Mouse (Mus musculus): ENCODE measurements around the gene Gas2.

The Gas2 gene

GRCm38 (mm10) chr7:51887678-51888567 lies 26.1 kb downstream of the Gas2 start:
- peak; percentile 90 for DNase-seq

GRCm38 (mm10) chr7:51889601-51890000 lies 27.8 kb downstream of the Gas2 start:
- peak; percentile 50 for DNase-seq

GRCm38 (mm10) chr7:51892224-51892965 lies 30.6 kb downstream of the Gas2 start:
- DNase-seq = no peak

GRCm38 (mm10) chr7:51893008-51893407 lies 31.2 kb downstream of the Gas2 start:
- no peak for DNase-seq

- no peak for DNase-seq
Observed at GRCm38 (mm10) chr7:51894133-51894801, 32.5 kb downstream of the Gas2 start.

GRCm38 (mm10) chr7:51894939-51895338 lies 33.1 kb downstream of the Gas2 start:
- DNase-seq = no peak

- no peak for DNase-seq
Observed at GRCm38 (mm10) chr7:51899066-51899465, 37.3 kb downstream of the Gas2 start.

- DNase-seq = peak; percentile 28
Observed at GRCm38 (mm10) chr7:51913292-51914050, 51.7 kb downstream of the Gas2 start.

- DNase-seq = no peak
Observed at GRCm38 (mm10) chr7:51914132-51914531, 52.3 kb downstream of the Gas2 start.

GRCm38 (mm10) chr7:51928761-51929519 lies 67.1 kb downstream of the Gas2 start:
- DNase-seq = no peak

- no peak for DNase-seq
Observed at GRCm38 (mm10) chr7:51931217-51931616, 69.4 kb downstream of the Gas2 start.

- DNase-seq = no peak
Observed at GRCm38 (mm10) chr7:51937337-51937736, 75.5 kb downstream of the Gas2 start.

- DNase-seq = no peak
Observed at GRCm38 (mm10) chr7:51940461-51940860, 78.6 kb downstream of the Gas2 start.

GRCm38 (mm10) chr7:51955424-51956041 lies 93.7 kb downstream of the Gas2 start:
- no peak for DNase-seq

GRCm38 (mm10) chr7:51957766-51958165 lies 96.0 kb downstream of the Gas2 start:
- DNase-seq = no peak

GRCm38 (mm10) chr7:51960698-51961374 lies 99.0 kb downstream of the Gas2 start:
- no peak for DNase-seq

GRCm38 (mm10) chr7:51962219-51962952 lies 100.6 kb downstream of the Gas2 start:
- DNase-seq = no peak

- no peak for DNase-seq
Observed at GRCm38 (mm10) chr7:51964681-51965080, 102.9 kb downstream of the Gas2 start.

GRCm38 (mm10) chr7:51967581-51967980 lies 105.8 kb downstream of the Gas2 start:
- no peak for DNase-seq

GRCm38 (mm10) chr7:51969379-51969778 lies 107.6 kb downstream of the Gas2 start:
- DNase-seq = no peak

Measured in kidney, adult 9 months (tissue).